Mouse (Mus musculus): Measurements from ENCODE around the gene Nog. TPM values are rescaled to one million over a fixed set of nuclear protein-coding genes. Genes with fewer than 3 reads are reported as not detected.

Nog gene
- total RNA-seq (2021): under 1 TPM; 0.91 to 0.96 TPM
- long read RNA-seq, experiment 1: 0 reads
- long read RNA-seq, experiment 2, partial matches to known transcripts: 0 of 1 reads
- long read RNA-seq, experiment 2, other reads (novel, unspliced or antisense): 0 of 1 reads

DNA sequence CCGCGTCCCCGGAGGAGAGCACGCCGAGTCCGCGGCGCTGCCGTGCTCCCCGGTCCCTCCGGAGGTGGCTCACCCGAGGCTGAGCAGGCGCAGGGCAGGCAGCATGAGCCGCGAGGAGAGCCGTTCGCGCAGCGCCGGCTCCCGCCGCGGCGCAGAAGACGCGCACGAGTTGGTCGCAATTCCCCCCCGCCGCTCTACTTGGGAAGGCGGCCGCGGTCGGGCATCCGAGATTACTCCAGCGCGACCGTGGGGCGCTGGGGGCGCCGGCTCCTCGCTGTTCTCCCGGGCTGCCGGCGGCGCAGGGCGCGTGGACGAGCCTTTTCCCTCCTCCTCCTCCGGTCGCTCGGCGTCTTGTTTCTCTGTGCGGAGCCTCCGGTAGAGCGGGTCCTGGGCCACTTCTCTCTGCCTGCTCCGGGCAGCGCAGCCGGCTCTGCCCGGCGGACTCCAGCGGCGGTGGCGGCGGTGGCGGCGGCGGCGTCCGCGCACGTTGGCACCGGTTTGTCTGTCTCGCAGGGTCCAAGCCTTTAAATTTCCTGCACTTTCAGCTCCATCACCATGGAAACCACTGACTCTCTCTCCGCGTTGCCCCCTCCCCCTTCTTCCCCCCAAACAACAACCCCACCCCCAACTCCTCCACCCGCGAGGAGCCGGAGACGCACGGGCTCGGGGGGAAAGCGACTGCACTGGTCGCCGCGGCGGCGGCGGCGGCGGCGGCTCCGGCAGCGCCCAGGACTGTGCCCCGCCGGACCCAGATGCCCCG lies at the start of gene Nog:
Nog (minus strand) TSS at position 277 of the 760 bp plus-strand sequence.
- peak; percentile 60 for DNase-seq

DNA sequence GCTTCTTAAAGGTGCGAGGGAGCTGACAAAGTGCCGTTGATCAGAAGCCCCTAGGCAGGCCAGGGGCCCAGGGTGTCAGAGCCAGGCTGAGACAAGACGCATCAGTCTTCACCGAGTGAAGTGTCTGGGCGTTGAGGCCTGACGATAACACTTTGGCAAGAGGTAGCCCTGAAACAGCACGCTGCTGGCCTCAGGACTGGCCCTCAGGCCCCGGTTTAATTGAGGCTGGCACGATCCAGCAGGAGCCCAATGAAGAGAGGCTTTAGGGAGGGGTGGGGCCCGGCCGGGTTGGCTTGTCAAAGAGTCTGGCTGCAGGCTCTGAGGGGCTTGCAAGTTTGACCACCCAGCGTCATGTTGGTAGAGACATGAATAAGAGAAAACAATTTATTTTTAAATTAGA lies 38.1 kb upstream of the Nog start:
- DNase-seq: no peak

DNA sequence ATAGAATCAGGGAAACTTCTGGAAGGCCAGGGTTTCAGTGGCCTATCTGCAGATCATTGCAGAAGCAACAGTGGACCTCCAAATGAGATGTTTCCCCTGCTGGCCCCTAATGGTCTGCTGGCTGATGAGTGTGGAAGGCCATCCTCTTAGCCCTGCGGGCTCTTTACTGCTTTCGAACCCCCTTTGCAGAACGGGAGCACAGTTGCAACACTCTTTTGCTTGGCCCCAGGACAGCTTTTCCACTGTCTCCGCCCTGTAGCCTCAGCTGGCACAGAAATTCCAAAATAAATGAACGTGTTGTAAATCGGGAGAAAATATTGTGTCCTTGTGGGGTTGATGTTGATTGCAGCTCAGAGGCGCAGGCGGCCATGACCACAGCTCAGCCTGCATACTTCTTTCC lies 37.7 kb upstream of the Nog start:
- peak; percentile 35 for DNase-seq

DNA sequence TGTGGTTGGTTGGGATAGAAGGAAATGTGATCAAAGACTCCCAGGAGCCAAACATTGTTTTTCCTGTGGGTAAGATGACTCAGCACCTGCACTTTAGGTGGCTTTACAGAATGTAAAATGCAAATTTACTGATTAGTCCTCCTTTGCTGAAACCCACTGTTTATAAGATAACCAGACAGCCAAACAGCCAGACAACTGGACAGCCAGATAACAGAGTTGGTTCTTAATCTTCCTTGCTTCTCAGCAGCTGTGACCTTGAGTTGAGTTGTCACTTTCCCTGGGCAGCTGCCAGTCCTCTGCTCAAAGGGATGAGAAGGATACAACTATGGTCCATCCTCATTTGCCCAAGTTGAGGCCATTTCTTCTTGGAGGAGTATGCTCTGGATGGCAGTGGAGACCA lies 35.8 kb upstream of the Nog start:
- peak; percentile 5 for DNase-seq

DNA sequence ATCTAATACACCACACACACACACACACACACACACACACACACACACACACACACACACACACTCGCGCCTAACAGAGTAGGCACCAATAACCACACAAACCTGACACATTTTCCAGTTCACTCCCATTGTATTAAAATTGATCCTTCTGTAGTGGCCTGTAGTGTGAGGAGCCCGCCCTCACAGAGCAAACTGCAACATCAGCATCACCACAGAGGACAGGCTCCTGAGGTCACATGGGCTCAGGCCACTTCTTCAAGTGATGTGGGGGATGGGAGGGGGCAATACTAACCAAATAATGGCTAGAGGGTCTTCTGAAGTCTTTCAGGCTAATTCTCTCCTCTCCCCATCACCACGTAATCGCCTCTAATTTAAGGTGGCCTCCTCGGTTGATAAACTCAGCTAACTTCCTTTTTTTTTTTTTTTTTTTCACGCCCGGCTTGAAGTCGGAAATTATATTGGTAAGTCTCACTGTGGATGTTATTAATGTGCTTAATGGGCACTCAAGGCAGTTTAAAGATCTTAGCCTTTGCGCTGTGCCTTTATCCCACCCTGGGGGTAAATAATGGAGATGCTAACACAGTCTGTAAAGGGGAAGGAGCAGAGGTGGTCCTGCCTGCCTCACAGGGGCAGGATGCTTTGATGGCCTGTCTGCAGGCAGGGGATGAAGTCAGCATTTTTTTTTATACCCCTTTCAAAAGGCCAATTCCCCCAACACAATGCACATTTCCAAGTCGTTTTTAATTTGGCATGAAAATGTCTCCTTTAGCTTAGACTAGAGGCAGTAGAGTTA lies 25.2 kb upstream of the Nog start:
- DNase-seq: no peak

DNA sequence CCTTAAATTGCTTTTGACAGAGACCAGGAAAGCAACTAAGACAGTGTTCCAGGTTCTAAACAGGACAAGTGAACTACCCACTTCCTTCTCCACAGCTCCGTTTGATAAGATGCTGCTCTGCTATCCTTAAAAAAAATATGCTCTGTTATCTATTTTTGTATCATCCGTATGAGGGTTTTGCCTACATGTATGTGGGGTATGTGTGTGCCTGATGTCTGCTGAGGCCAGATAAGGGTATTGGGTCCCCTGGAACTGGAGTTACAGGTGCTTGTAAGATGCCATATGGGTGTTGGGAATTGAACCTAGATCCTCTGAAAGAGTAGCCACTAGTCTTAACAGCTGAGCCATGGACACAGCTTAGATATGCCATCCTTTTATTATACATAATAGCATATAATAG lies 19.6 kb upstream of the Nog start:
- DNase-seq: no peak

DNA sequence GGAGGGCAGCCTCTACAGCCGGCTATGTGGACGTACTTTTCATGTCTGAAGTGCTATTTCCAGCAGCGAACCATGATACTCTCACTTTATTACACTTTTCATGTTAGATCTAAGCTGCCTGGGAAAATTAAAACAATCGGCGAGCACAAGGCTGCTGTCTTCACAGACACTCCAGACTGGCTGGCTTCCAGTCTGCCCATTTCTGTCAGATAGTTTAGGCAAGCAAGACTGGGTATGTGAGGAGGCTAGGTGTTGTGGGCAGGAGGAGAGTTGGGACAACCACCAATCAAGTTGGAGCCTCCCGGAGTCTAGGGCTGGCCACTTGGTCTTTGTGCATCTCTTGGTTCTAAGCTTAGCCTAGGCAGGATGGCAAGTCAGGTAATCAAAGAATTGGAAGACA lies 17.5 kb upstream of the Nog start:
- no peak for DNase-seq

DNA sequence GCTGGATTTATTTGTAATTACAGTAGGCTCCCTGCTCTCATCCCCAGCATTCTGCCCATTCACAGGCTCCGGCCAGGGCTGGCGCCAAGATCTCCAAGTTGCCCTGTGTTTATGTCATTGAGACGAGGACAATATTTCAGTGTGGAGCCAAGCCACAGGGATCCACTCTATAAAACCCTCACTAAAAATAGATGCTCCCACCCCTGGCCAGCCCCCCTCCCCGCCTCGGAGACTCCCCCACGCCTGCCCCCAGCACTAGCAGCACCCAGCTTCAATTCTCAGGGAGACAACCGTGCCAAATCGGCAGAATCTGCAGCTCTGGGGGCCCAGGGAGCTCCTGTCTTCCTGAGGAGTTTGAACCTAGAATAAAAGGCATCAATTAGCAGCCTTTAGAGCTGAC lies 16.2 kb upstream of the Nog start:
- no peak for DNase-seq

DNA sequence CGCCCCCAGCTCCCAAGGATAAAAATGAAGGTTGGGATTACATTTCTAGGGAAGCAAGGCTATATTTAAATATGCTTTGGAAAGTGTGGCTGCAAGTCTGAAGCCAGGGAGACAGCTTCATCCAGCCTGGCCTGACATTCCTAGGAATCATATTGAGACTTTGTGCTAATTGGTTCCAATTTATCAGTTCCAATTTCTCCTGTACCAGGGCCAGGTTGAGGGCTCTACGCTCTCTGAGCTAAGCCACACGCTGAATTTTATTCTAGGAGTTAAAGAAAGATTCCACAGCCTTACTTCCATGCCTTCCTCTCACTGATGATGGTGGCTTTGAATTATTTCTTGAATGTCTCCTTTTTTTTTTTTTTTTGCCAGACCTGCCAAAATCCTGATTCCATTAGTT lies 15.6 kb upstream of the Nog start:
- DNase-seq: no peak

DNA sequence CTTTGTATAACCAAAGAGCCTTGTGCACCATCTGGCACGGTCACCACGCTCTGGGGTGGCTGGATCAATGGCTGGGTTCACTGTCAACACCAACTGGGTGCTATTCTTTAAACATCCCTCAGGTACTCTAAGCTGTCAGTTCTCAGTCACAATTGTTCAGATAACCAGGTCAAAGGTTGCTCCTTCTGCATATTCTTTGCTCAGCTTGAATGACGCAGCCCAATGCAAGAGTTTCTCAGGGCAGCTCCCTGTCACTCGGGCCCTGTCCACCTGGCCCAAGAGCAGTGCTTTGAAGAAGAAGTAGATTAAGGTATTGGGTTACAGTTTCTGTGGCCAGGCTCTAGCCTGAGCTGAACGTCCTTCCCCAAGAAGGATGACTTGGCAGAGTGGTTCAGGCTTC lies 12.2 kb upstream of the Nog start:
- DNase-seq: no peak

DNA sequence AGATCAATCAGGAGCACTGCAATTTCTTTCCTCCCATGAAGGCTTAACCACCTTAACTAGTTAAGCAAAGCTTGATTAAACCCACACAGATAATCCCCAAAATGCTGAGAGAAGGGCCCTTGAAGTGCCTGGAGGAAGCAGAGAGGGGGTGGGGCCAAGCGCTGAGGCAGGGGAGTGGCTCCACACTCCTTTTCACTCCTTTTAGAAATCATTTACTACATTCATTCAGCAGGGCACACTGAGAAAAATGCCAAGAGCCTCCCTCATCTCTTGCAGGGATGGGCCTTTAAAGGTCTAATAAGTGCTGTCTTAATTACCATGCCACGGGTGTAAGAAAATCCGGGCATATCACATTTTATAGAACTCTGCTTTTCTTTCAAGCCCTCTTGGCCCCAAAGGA lies 10.2 kb upstream of the Nog start:
- no peak for DNase-seq

DNA sequence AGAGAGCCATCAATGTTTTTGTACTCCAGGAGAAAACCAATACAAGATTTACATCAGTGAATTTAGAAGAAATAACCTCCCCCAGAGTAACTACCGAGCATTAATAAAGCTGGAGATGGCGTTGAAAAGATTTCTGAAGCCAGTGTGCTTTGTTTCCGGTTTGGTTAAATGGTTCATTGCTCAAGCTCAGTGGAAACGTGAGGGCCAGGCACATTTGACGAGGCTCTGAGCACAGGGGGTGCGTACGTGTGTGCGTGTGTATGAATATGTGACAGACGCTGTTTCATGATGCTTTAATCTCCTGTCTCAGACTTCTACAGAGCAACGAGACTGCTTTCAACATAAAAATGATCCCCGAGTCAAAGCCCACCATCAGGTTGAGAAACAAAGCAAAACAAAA lies 8.1 kb upstream of the Nog start:
- no peak for DNase-seq

DNA sequence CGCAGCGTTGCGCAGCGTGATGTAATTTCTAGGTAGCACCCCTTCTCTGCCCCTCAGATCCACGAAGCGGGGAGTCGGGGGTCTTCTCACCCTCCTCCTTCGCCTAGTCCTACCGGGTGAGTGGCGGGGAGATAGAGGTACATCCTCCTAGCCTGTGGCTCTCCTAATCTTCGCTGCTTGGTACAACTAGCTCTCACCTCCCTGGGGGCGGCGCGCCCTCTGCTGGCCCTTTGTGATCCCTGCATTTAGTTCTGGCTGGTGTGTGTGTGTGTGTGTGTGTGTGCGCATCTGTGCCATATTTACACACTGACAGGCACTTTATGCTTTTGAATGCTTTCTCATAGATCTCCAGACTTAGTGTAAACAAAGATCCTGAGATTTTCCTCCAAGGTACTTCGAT lies 1.3 kb upstream of the Nog start:
- DNase-seq: peak; percentile 90

DNA sequence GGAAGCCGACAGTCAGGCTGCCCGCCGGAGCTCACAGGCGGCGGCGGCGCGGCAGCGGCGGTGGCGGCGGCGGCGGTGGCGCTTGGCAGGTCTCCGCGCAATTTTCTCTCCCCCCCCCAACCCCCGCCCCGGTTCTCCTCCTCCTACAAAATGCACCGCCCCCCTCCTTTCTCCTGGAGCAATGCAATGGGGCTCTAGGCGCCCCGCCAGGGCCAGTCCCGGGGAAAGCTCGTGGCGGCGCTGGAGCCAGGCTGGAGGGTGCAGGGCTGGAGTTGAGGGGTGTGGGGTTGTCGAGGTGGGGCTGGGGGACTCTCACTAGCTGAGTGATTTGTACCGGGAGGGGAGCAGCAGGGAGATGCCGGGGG lies 666 bp upstream of the Nog start:
- DNase-seq: peak; percentile 77

DNA sequence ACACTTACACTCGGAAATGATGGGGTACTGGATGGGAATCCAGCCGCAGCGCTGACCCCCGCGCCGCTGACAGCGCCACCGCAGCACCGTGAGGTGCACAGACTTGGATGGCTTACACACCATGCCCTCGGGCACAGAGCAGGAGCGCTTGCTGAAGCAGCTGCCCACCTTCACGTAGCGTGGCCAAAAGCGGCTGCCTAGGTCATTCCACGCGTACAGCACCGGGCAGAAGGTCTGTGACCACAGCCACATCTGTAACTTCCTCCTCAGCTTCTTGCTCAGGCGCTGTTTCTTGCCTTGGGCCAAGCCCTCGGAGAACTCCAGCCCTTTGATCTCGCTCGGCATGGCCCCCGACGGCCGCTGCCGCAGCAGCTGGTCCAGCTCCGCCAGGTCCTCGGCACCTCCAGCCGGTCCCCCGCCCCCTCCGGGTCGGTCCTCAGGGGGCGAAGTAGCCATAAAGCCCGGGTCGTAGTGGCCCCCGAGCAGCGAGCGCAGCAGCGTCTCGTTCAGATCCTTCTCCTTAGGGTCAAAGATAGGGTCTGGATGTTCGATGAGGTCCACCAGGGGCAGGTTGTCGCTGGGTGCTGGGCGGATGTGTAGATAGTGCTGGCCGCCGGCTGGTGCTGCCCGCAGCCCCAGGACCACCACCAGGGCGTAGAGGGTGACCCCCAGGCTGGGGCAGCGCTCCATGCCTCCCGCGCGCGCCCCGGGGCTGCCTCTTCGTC lies 639 bp downstream of the Nog start:
- DNase-seq: peak; percentile 21

DNA sequence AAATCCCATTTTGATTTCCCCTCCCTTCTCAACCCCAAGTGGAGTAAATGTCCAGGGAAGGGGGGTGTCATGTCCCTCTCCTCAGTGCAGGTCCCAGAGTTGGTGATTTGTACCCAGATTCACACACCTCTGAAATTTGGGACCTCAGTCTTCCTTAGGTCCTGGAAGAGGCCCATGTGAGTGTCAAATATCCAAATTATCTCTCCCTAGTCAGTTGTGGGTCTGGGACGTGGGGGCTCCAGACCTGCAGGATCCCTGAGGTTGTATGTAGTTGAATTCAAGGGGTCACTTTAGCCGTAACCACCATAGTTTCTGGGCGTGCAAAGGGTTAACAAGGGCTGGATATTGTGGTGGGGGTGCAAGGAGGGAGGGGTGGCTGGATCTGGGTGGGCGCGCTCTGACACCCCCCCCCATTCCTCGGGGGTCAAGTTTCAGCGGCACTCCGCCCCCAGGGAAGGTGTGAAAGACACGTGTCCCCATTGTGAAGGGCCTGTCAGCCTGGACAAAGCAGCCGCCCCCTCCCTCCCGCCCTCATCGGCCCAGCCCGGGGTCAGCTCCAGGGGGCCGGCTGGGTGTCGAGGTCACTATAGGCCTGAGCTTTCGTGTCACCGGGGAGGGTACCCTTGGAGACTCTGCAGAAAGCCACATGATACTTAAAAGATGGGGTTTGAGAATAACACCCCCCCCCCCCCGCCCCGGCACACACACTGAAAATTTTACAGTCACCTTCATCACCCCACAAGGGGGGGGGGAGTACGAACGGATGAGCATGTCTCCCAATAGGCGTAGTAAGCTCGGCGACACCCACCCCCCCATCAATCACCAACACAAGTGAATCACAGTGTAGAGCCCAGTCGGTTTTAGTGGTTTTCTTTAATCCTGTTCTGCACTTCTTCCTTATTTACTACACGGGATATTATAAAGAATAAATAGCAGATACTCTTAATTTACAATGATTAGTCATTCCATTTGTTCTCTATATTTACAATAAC lies 2.1 kb downstream of the Nog start:
- no peak for DNase-seq

DNA sequence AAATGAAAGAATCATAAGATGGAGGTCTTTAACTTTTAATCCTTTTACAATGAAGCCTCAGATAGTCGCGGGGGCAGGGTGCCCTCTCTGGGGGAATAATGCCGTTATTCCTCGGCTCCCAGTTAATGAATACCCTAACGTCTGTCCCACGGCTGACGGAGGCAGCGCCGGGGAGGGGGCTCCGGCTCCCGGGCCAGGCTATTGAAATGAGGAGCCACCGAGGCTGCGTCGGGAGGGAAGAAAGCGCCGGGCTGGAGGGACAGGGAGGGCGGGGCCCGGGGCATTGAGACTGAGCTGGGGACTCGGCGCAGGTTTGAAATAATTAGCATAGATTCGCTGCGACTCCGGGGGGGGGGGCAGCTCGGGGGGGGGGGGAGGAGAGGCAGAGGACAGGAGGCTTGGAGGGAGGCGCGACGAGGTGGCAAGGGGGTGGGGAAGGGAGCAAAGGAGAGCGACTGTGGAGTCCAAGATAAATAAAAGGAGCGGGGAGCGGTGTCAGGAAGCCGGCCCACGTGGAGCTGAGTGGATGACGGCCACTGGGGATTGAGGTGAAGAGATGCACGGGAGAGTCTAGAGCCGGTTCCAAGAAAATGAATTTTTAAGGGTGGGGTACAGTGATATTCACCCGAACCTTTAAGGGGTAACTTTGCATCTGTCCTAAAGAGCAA lies 2.9 kb downstream of the Nog start:
- peak; percentile 18 for DNase-seq

DNA sequence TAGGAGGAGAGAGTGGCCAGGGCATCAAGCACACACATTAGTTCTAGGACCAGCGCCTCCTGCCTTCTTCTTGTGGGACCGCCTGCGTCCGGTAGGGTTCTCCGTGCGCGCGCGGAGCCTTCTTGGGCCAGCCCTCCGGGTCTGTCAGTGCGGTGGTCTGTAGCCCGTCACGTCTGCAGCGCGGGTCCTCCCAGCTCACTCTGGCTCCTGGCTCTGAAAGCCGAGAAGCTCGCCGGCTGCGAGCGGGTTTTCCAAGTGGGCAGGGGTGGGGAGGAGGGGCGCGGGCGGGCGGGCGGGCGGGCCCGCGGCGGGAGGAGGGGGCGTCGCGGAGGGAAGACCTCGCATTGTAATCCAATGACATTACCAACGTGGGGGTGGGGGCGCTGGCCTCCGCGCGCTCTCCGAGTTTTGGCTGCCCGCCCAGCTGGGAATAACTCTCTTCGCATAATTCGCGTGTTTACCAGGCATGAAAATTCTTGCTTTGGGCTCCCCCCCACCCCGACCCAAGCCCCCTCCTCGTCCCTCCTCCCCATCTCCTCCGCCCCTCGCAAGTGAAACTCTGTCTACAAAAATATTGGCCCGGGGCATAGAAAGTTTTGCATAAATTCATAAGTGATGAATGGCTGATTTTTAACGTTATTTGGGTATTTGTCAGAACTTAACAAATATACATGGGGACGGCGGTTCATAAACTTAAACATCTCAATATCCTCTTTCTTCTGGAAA lies 3.7 kb downstream of the Nog start:
- DNase-seq: peak; percentile 45

DNA sequence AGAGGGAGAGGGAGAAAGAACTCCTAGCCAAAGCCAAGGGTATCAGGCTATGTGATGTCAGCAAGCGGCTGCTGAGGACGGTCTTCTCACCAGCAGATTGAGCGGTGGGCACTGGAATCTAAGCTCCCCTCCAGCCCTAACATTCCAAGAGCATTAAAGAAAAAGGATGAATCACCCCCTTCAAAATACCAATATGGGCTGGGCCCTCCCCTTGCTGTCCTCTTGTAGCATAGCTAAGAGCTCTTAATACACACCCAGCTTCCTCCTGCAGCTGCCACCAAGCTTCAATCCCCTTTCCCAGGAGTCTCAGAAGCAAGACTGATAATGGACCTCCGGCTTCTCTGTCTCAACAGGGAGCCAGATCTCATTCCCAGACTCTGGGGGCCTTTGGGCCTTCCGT lies 4.6 kb downstream of the Nog start:
- no peak for DNase-seq

DNA sequence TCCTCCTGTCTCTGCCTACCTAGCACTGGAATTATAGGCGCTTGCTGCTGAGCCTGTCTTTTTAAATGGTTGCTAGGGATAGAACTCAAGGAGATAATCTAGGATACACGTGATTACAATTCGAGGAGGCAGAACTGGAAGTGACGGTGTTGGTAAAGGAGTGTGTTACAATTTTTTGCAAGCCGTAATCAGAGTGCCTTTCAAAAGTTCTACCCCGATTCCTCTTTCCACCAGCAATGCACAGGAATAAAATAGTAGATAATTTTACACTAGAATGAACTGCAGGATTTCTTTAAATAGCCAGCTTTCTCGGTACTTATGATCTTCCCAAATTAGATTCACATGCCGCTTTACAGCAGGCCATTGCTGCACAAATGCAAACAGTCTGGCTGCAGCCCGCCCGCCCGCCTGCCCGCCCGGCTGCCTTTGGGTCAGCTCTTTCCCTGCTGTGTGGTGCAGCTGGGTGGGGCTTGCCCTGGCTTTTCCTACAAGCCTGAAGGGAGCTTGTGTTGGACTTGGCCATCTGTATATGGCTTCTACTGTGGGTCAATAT lies 32.2 kb downstream of the Nog start:
- DNase-seq: no peak

Measured in adrenal gland, postnatal 10 days (tissue).